Mouse (Mus musculus) forebrain, embryonic 16.5 days (tissue): Measurements from ENCODE around the gene Plin5. TPM values are rescaled to one million over a fixed set of nuclear protein-coding genes. Genes with fewer than 3 reads are reported as not detected.
"Not testable (repeated sequence)": the region's sequence is repeated elsewhere in the genome, so short reads cannot be mapped to it uniquely, and the experiment has no call there.

Experiments
- ATAC-seq: fragments of 200-750 bp; cut with Nextera tagmentation; 2 replicates; pipeline ENCODE4 v1.8.0; 2017; ENCODE audit warnings: mild to moderate bottlenecking, moderate library complexity
- H3K27ac ChIP-seq: fragments of 300-500 bp; sonication (generic); 2 replicates; pipeline ENCODE4 v1.5.1; 2014; ENCODE audit warnings: low read length, control low read depth
- H3K27me3 ChIP-seq: fragments of 300-500 bp; sonication (generic); replicated peaks from 2 replicates; pipeline ENCODE4 v1.6.1; 2014; ENCODE audit warnings: low read length; ENCODE audit not compliant: control insufficient read depth, insufficient read depth
- H3K36me3 ChIP-seq: fragments of 300-500 bp; sonication (generic); 2 replicates; pipeline ENCODE4 v1.6.1; 2014; ENCODE audit not compliant: control insufficient read depth, insufficient read depth
- H3K4me1 ChIP-seq: fragments of 300-500 bp; sonication (generic); replicated peaks from 2 replicates; pipeline ENCODE4 v1.6.1; 2014; ENCODE audit warnings: low read length; ENCODE audit not compliant: control insufficient read depth, insufficient read depth
- H3K4me2 ChIP-seq: fragments of 300-500 bp; sonication (generic); 2 replicates; pipeline ENCODE4 v1.6.1; 2014; ENCODE audit warnings: mild to moderate bottlenecking, low read length, control low read depth
- H3K4me3 ChIP-seq: fragments of 300-500 bp; sonication (generic); replicated peaks from 2 replicates; pipeline ENCODE4 v1.5.1; 2014; ENCODE audit warnings: mild to moderate bottlenecking, low read length, control low read depth
- H3K9ac ChIP-seq: fragments of 300-500 bp; sonication (generic); replicated peaks from 2 replicates; pipeline ENCODE4 v1.6.1; 2014; ENCODE audit warnings: low read depth, low read length, control low read depth
- H3K9me3 ChIP-seq: fragments of 300-500 bp; sonication (generic); 2 replicates; pipeline ENCODE4 v1.6.1; 2016; ENCODE audit warnings: low read length; ENCODE audit not compliant: control insufficient read depth
- WGBS: fragments of 180-500 bp; shearing (Covaris S2); extraction: QIAGEN DNeasy Blood & Tissue Kit; methylation state at CpG from one replicate; pipeline ENCODE4 v1.1.7; 2014; 5-methylcytosine and 5-hydroxymethylcytosine counted together
- polyA plus RNA-seq: library from polyadenylated mRNA; unstranded; fragments of >200 nt; fragmentation: Nextera tagmentation; extraction: Ambion mirVana; gene quantifications from 2 replicates; pipeline ENCODE4 v1.2.1, GENCODE M21; 2015

The Plin5 gene
- polyA plus RNA-seq, 1 experiment from 2014 or later, result 1.4 TPM

DNA sequence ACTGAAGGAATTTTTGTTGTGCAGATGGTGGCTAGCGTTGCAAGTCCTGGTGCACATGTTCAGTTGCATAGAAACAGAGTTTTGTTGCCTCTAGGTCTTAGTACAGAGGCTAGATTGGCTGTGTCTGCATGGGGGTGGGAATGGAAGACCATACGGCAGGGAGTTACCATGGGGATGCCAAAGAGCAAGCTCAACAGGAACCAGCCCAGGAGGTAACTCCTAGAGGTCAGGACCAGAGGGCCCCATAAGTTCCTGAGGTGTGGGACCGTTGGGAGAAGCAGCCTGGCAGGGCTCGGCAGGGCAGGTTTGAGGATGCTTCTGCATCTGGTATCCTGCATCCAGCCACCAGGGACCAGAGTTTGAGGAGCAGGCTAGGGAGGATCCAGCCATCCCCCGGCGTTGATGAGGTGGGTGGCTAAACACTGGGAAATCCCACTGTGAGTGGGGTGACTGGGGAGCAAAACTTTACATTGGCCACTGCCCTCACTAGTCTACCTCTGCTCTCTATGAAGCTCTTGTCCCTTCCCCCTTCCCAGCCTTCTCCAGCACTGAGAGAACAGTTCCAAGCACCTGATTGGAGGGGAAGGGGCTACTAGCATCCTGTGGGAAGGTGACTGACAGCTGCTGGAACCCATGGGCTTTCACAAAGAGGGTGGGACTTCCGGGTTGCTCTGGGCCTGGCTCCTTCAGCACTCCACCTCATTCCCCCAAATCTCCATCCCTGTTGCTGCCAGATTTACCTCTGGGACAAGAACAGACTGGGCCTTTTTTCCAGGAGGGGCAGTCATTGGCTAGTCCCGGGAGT lies 36.4 kb downstream of the Plin5 start:
- 4% methylated on average over 8 of the region's 8 CpGs for WGBS
- no peaks in the 10 kb centered on the region for H3K27me3 ChIP-seq
- ATAC-seq, result peak; percentile 65
- H3K4me3 ChIP-seq, result peak overlapping the region; percentile 66
- peak overlapping the region; percentile 72 for H3K9ac ChIP-seq
- H3K4me2 ChIP-seq, result peak overlapping the region; percentile 82
- no peaks in the 10 kb centered on the region for H3K9me3 ChIP-seq
- no peaks in the 10 kb centered on the region; the same call in 1 of the 2 replicates for H3K36me3 ChIP-seq
- peaks cover 28% of the 10 kb centered on the region for H3K4me1 ChIP-seq
- H3K27ac ChIP-seq, result peak overlapping the region; percentile 41; the same call in 1 of the 2 replicates

- WGBS, result 2% methylated on average over 11 of the region's 11 CpGs
- peaks cover 33% of the 10 kb centered on the region for H3K4me1 ChIP-seq
- no peak for ATAC-seq
Measured at GRCm38 (mm10) chr17:56079921-56080320, 37.5 kb downstream of the Plin5 start.

GRCm38 (mm10) chr17:56078880-56079795 lies 38.3 kb downstream of the Plin5 start, which contains the start of gene Hdgfl2:
Hdgfl2 (plus strand) TSS chr17:56079634.
- peak within 1 kb of the TSS; percentile 82 for H3K4me2 ChIP-seq
- peaks cover 36% of the 10 kb centered on the region for H3K4me1 ChIP-seq
- under 1% methylated on average over 61 of the region's 61 CpGs for WGBS

More at GRCm38 (mm10) chr17:56079921-56080320, 37.5 kb downstream of the Plin5 start:
- H3K4me3 ChIP-seq, result peak overlapping the region; percentile 66
- H3K4me2 ChIP-seq, result peak overlapping the region; percentile 82
- no peaks in the 10 kb centered on the region; the same call in 1 of the 2 replicates for H3K36me3 ChIP-seq
- H3K9ac ChIP-seq, result peak overlapping the region; percentile 72
- H3K27ac ChIP-seq, result no peak overlapping the region
- no peaks in the 10 kb centered on the region for H3K27me3 ChIP-seq
- no peaks in the 10 kb centered on the region for H3K9me3 ChIP-seq

DNA sequence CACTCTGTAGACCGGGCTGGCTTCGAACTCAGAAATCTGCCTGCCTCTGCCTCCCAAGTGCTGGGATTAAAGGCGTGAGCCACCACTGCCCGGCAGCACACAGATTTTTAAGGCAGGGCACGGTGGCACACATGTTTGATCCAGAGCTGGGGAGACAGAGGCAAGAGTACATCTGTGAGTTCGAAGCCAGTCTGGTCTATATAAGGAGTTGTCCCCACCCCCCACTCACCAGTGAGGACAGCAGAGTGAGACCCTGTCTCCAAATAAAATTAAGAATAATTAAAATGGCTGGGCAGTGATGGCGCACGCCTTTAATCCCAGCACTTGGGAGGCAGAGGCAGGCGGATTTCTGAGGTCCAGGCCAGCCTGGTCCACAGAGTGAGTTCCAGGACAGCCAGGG lies 39.0 kb downstream of the Plin5 start:
- not testable (repeated sequence) for ATAC-seq, H3K27ac ChIP-seq, H3K9ac ChIP-seq, H3K27me3 ChIP-seq, H3K9me3 ChIP-seq, H3K36me3 ChIP-seq
- H3K4me3 ChIP-seq, result peak overlapping the region; percentile 66
- peak overlapping the region; percentile 46; the same call in 1 of the 2 replicates for H3K4me2 ChIP-seq
- H3K4me1 ChIP-seq, result peaks cover 40% of the 10 kb centered on the region
- WGBS, result 67% methylated on average over 9 of the region's 9 CpGs

More at GRCm38 (mm10) chr17:56078880-56079795, 38.3 kb downstream of the Plin5 start, which contains the start of gene Hdgfl2:
- Histone ChIP-seq H3K27me3 (no peaks in the 10 kb centered on the region), H3K27ac (peak within 1 kb of the TSS; percentile 35), H3K36me3 (no peaks in the 10 kb centered on the region; the same call in 1 of the 2 replicates), H3K4me3 (peak within 1 kb of the TSS; percentile 66), H3K9ac (peak within 1 kb of the TSS; percentile 72), H3K9me3 (no peaks in the 10 kb centered on the region)
- peak; percentile 90 for ATAC-seq

DNA sequence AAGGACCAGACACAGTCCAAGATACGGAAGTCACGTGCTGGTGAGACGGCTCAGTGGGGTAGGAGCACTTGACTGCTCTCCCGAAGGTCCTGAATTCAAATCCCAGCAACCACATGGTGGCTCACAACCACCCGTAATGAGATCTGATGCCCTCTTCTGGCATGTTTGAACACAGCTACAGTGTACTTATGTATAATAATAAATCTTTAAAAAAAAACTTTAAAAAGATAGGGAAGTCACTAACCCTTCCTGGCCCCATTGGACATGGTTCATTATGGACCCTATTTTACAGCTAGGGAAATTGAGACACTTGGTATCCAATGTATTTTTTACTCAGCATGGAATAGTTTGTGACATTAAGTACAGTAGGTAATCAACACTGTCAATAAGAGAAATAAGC lies 39.9 kb downstream of the Plin5 start:
- H3K9ac ChIP-seq, result no peak overlapping the region

GRCm38 (mm10) chr17:56074827-56075208 lies 42.6 kb downstream of the Plin5 start, which contains the start of gene Ubxn6:
Ubxn6 (minus strand) TSS chr17:56075028.
- WGBS, result 1% methylated on average over 35 of the region's 35 CpGs
- H3K27me3 ChIP-seq, result no peaks in the 10 kb centered on the region
- H3K27ac ChIP-seq, result peak within 1 kb of the TSS; percentile 93
- no peaks in the 10 kb centered on the region for H3K9me3 ChIP-seq
- H3K36me3 ChIP-seq, result peaks cover 16% of the 10 kb centered on the region
- H3K4me1 ChIP-seq, result peaks cover 15% of the 10 kb centered on the region
- peak within 1 kb of the TSS; percentile 90 for H3K4me3 ChIP-seq
- peak within 1 kb of the TSS; percentile 89 for H3K9ac ChIP-seq
- peak within 1 kb of the TSS; percentile 83 for H3K4me2 ChIP-seq
- ATAC-seq, result peak; percentile 61

More for the DNA sequence above, 39.9 kb downstream of the Plin5 start:
- H3K4me1 ChIP-seq, result peaks cover 40% of the 10 kb centered on the region
- no peaks in the 10 kb centered on the region for H3K36me3 ChIP-seq
- H3K27me3 ChIP-seq, result no peaks in the 10 kb centered on the region
- no peak for ATAC-seq
- H3K27ac ChIP-seq, result no peak overlapping the region
- no peak overlapping the region for H3K4me3 ChIP-seq
- no peak overlapping the region for H3K4me2 ChIP-seq
- 96% methylated on average over 5 of the region's 5 CpGs for WGBS
- H3K9me3 ChIP-seq, result no peaks in the 10 kb centered on the region

DNA sequence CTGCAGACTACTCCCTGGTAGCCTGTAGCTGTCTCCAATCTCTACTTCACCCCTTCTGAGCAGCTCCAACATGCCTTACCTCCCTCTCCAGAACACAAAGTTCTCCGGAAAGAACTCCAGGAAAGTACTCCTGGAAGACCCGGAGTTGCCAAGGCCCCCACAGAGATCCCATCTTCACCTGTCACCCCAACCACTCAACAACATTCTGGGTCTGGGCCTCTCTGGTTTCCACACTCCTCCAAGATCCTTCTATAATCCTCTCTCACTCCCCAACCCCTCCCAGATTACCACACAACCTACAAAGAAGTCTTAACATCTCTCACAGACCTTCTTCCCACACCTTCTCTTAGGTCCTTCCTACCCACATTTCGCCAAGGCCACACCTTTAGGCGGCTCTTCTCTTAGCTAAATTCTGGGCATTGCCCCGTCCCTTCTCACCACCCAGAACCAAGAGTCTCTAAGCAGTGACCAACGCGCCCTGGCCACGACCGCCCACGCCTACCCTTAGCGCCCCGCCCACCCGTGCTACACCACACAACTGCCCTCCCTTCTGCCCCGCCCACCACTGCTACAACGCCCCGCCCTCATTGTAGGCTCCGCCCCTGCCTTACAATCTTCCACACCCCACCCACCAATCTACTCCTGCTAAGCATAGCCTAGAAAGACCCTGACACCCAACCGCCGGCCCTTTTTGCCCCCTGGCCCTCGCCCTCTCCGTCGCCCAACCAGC lies 43.1 kb downstream of the Plin5 start:
- Histone ChIP-seq H3K4me2 (peak overlapping the region; percentile 83), H3K27ac (peak overlapping the region; percentile 93)

DNA sequence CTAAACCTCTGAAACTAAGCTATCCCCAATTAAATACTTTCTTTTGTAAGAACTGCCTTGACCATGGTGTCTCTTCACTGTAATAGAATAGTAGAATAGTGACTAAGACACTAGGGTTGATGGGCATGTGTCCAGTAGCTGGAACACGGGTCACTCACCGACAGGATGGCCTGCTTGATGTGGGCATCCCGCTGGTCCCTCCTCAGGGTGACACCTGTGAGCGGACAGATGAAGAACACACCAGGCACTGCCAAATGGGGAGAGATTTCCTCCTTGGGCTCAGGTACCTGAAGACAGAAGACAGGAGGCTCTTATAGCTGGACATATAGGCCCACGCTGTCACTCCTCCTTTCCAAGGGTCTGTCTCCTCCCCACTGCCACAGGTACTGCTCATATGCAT lies 45.2 kb downstream of the Plin5 start:
- Histone ChIP-seq H3K27ac (no peak overlapping the region), H3K36me3 (peaks cover 39% of the 10 kb centered on the region), H3K9ac (no peak overlapping the region), H3K4me3 (no peak overlapping the region), H3K4me1 (peaks cover 12% of the 10 kb centered on the region), H3K4me2 (no peak overlapping the region), H3K9me3 (no peaks in the 10 kb centered on the region), H3K27me3 (no peaks in the 10 kb centered on the region)
- no peak for ATAC-seq
- WGBS, result 91% methylated on average over 5 of the region's 5 CpGs

More for the DNA sequence above, 43.1 kb downstream of the Plin5 start:
- Histone ChIP-seq H3K9me3 (no peaks in the 10 kb centered on the region), H3K9ac (peak overlapping the region; percentile 89), H3K36me3 (peaks cover 21% of the 10 kb centered on the region), H3K4me1 (peaks cover 15% of the 10 kb centered on the region), H3K4me3 (peak overlapping the region; percentile 90), H3K27me3 (no peaks in the 10 kb centered on the region)
- WGBS, result 8% methylated on average over 22 of the region's 22 CpGs
- ATAC-seq, result peak; percentile 1
